Mouse (Mus musculus) brown adipose tissue, adult 24 weeks (tissue): ENCODE measurements around the gene Tiam1. TPM values are rescaled to one million over a fixed set of nuclear protein-coding genes. Genes with fewer than 3 reads are reported as not detected.
"Not testable (repeated sequence)": the region's sequence is repeated elsewhere in the genome, so short reads cannot be mapped to it uniquely, and the experiment has no call there.

Experiments
- H3K27ac ChIP-seq: fragments of 200-500 bp; replicated peaks from 2 replicates; pipeline ENCODE4 v1.5.1; 2012; ENCODE audit warnings: low read depth, mild to moderate bottlenecking, low read length
- H3K4me1 ChIP-seq: fragments of 200-500 bp; 2 replicates; pipeline ENCODE4 v1.6.1; 2012; ENCODE audit warnings: low read length, mixed read lengths; ENCODE audit not compliant: control insufficient read depth, insufficient read depth, insufficient read length
- H3K4me3 ChIP-seq: fragments of 200-500 bp; 2 replicates; pipeline ENCODE4 v1.5.1; 2012; ENCODE audit warnings: low read depth, mild to moderate bottlenecking, low read length, moderate library complexity; ENCODE audit not compliant: insufficient read depth
- polyA plus RNA-seq: library from polyadenylated mRNA; stranded (reverse); fragments of >200 nt; gene quantifications from 2 replicates; pipeline ENCODE4 v1.2.4, GENCODE M21; 2012; ENCODE audit not compliant: missing spikeins, insufficient read depth, insufficient read length

Gene Tiam1
- polyA plus RNA-seq, 1 experiment: 15.9 TPM

- no peaks in the 10 kb centered on the region for H3K4me1 ChIP-seq
- no peak overlapping the region for H3K27ac ChIP-seq
- H3K4me3 ChIP-seq: no peak overlapping the region
Measured at GRCm38 (mm10) chr16:90072651-90073050, 70.9 kb downstream of the Tiam1 start.

GRCm38 (mm10) chr16:90071125-90071524 is 72.4 kb downstream of the Tiam1 start:
- not testable (repeated sequence) for H3K4me1 ChIP-seq, H3K4me3 ChIP-seq, H3K27ac ChIP-seq

GRCm38 (mm10) chr16:90070104-90070503 is 73.5 kb downstream of the Tiam1 start:
- no peak overlapping the region for H3K27ac ChIP-seq
- no peak overlapping the region for H3K4me3 ChIP-seq
- H3K4me1 ChIP-seq: no peaks in the 10 kb centered on the region

GRCm38 (mm10) chr16:90069197-90069596 is 74.4 kb downstream of the Tiam1 start:
- H3K4me1 ChIP-seq: no peaks in the 10 kb centered on the region

GRCm38 (mm10) chr16:90052905-90053519 is 90.6 kb downstream of the Tiam1 start:
- Histone ChIP-seq H3K4me1 (no peaks in the 10 kb centered on the region), H3K4me3 (no peak overlapping the region)

More at GRCm38 (mm10) chr16:90069197-90069596, 74.4 kb downstream of the Tiam1 start:
- Histone ChIP-seq H3K27ac (no peak overlapping the region), H3K4me3 (no peak overlapping the region)

GRCm38 (mm10) chr16:90052409-90052808 is 91.2 kb downstream of the Tiam1 start:
- no peaks in the 10 kb centered on the region for H3K4me1 ChIP-seq
- no peak overlapping the region for H3K4me3 ChIP-seq
- H3K27ac ChIP-seq: no peak overlapping the region

More at GRCm38 (mm10) chr16:90052905-90053519, 90.6 kb downstream of the Tiam1 start:
- H3K27ac ChIP-seq: no peak overlapping the region

GRCm38 (mm10) chr16:90051051-90051450 is 92.5 kb downstream of the Tiam1 start:
- Histone ChIP-seq H3K4me1 (no peaks in the 10 kb centered on the region), H3K27ac (no peak overlapping the region), H3K4me3 (no peak overlapping the region)

GRCm38 (mm10) chr16:90047841-90048240 is 95.7 kb downstream of the Tiam1 start:
- H3K27ac ChIP-seq: no peak overlapping the region

GRCm38 (mm10) chr16:90046494-90047158 is 96.9 kb downstream of the Tiam1 start:
- Histone ChIP-seq H3K4me3 (no peak overlapping the region), H3K4me1 (no peaks in the 10 kb centered on the region), H3K27ac (no peak overlapping the region)

More at GRCm38 (mm10) chr16:90047841-90048240, 95.7 kb downstream of the Tiam1 start:
- H3K4me1 ChIP-seq: no peaks in the 10 kb centered on the region
- H3K4me3 ChIP-seq: no peak overlapping the region

- no peak overlapping the region for H3K27ac ChIP-seq
Measured at GRCm38 (mm10) chr16:90045611-90046010, 98.0 kb downstream of the Tiam1 start.

GRCm38 (mm10) chr16:90044004-90044754 is 99.4 kb downstream of the Tiam1 start:
- H3K27ac ChIP-seq: peak overlapping the region; percentile 64
- H3K4me3 ChIP-seq: no peak overlapping the region
- H3K4me1 ChIP-seq: no peaks in the 10 kb centered on the region

More at GRCm38 (mm10) chr16:90045611-90046010, 98.0 kb downstream of the Tiam1 start:
- Histone ChIP-seq H3K4me3 (no peak overlapping the region), H3K4me1 (no peaks in the 10 kb centered on the region)

- H3K4me1 ChIP-seq: no peaks in the 10 kb centered on the region
- H3K4me3 ChIP-seq: no peak overlapping the region
- no peak overlapping the region for H3K27ac ChIP-seq
Measured at GRCm38 (mm10) chr16:90042874-90043273, 100.7 kb downstream of the Tiam1 start.

GRCm38 (mm10) chr16:90042386-90042785 is 101.2 kb downstream of the Tiam1 start:
- no peaks in the 10 kb centered on the region for H3K4me1 ChIP-seq
- no peak overlapping the region for H3K4me3 ChIP-seq
- H3K27ac ChIP-seq: no peak overlapping the region

- H3K4me1 ChIP-seq: no peaks in the 10 kb centered on the region
- H3K27ac ChIP-seq: no peak overlapping the region
Measured at GRCm38 (mm10) chr16:90040771-90041364, 102.7 kb downstream of the Tiam1 start.

GRCm38 (mm10) chr16:90035595-90036110 is 107.9 kb downstream of the Tiam1 start:
- no peaks in the 10 kb centered on the region for H3K4me1 ChIP-seq

More at GRCm38 (mm10) chr16:90040771-90041364, 102.7 kb downstream of the Tiam1 start:
- H3K4me3 ChIP-seq: no peak overlapping the region

More at GRCm38 (mm10) chr16:90035595-90036110, 107.9 kb downstream of the Tiam1 start:
- Histone ChIP-seq H3K27ac (no peak overlapping the region), H3K4me3 (no peak overlapping the region)
